Mouse (Mus musculus) olfactory bulb, adult 2 months (tissue): ENCODE results near the gene Crip2.

Source experiments
- CTCF ChIP-seq: fragments of 200-500 bp; IDR thresholded peaks from 2 replicates; pipeline ENCODE4 v1.5.1; 2012; ENCODE audit warnings: low read depth, mild to moderate bottlenecking, low read length, moderate library complexity; ENCODE audit not compliant: insufficient read depth
- POLR2A ChIP-seq: fragments of 200-500 bp; IDR thresholded peaks from 2 replicates; pipeline ENCODE4 v1.6.1; 2012; ENCODE audit warnings: mild to moderate bottlenecking, low read depth, low read length, moderate library complexity; ENCODE audit not compliant: insufficient read depth

GRCm38 (mm10) chr12:113146112-113147057 is 6.3 kb downstream of the Crip2 start, which contains the start of gene Crip1:
- TF ChIP-seq CTCF (peak; percentile 55; the same call in 1 of the 2 replicates), POLR2A (no peak)
